Mouse (Mus musculus): ENCODE results near the gene Rapgef4.

GRCm38 (mm10) chr2:71973646-71974045 lies 7.4 kb upstream of the Rapgef4 start:
- TF ChIP-seq CTCF (IDR thresholded peaks at IDR 0.05): no peak
- no peak for TF ChIP-seq POLR2A (IDR thresholded peaks at IDR 0.05; ENCODE audit: insufficient read depth, low read depth, low read length)
- TF ChIP-seq EP300 (IDR thresholded peaks at IDR 0.05; ENCODE audit: insufficient read depth, low read depth, low read length): no peak

Data from heart, adult 2 months (tissue).